Mouse (Mus musculus) neural tube, embryonic 15.5 days (tissue): ENCODE results near the gene Rora. TPM values are rescaled to one million over a fixed set of nuclear protein-coding genes. Genes with fewer than 3 reads are reported as not detected.

Experiments used
- ATAC-seq: fragments of 200-750 bp; cut with Nextera tagmentation; 2 replicates; pipeline ENCODE4 v1.8.0; 2017; ENCODE audit warnings: mild to moderate bottlenecking, moderate TSS enrichment, moderate library complexity; ENCODE audit not compliant: low FRiP score
- H3K27ac ChIP-seq: fragments of 300-500 bp; sonication (generic); replicated peaks from 2 replicates; pipeline ENCODE4 v1.5.1; 2015; ENCODE audit warnings: mild to moderate bottlenecking, inconsistent platforms
- H3K27me3 ChIP-seq: fragments of 300-500 bp; sonication (generic); replicated peaks from 2 replicates; pipeline ENCODE4 v1.6.1; 2015; ENCODE audit warnings: inconsistent platforms
- H3K36me3 ChIP-seq: fragments of 300-500 bp; sonication (generic); 2 replicates; pipeline ENCODE4 v1.6.1; 2015; ENCODE audit warnings: inconsistent platforms
- H3K4me1 ChIP-seq: fragments of 300-500 bp; sonication (generic); 2 replicates; pipeline ENCODE4 v1.6.1; 2015; ENCODE audit warnings: inconsistent platforms
- H3K4me2 ChIP-seq: fragments of 300-500 bp; sonication (generic); 2 replicates; pipeline ENCODE4 v1.6.1; 2015; ENCODE audit warnings: inconsistent platforms, mild to moderate bottlenecking, moderate library complexity
- H3K4me3 ChIP-seq: fragments of 300-500 bp; sonication (generic); replicated peaks from 2 replicates; pipeline ENCODE4 v1.5.1; 2015; ENCODE audit warnings: mild to moderate bottlenecking, inconsistent platforms
- H3K9ac ChIP-seq: fragments of 300-500 bp; sonication (generic); replicated peaks from 2 replicates; pipeline ENCODE4 v1.6.1; 2015; ENCODE audit warnings: mild to moderate bottlenecking, inconsistent platforms
- H3K9me3 ChIP-seq: fragments of 300-500 bp; sonication (generic); replicated peaks from 2 replicates; pipeline ENCODE4 v1.6.1; 2016; ENCODE audit warnings: inconsistent platforms
- WGBS: fragments of 180-500 bp; shearing (Covaris S2); methylation state at CpG from one replicate; pipeline ENCODE4 v1.1.7; 2015; ENCODE audit warnings: mixed read lengths; 5-methylcytosine and 5-hydroxymethylcytosine counted together
- polyA plus RNA-seq: library from polyadenylated mRNA; unstranded; fragments of >200 nt; fragmentation: Nextera tagmentation; extraction: Ambion mirVana; gene quantifications from 2 replicates; pipeline ENCODE4 v1.2.1, GENCODE M21; 2015

Rora gene
- polyA plus RNA-seq, 1 experiment from 2014 or later, result 17.3 TPM

GRCm38 (mm10) chr9:69259382-69259781, 605.8 kb downstream of the Rora start:
- Histone ChIP-seq H3K27me3 (0 out of 2 replicates have a peak, but pooled peaks cover 2% of the 10 kb centered on the region), H3K9me3 (no peaks in the 10 kb centered on the region), H3K4me1 (peaks cover 6% of the 10 kb centered on the region; the same call in 1 of the 2 replicates), H3K4me2 (peak overlapping the region; percentile 3; the same call in 1 of the 2 replicates), H3K4me3 (no peak overlapping the region), H3K9ac (no peak overlapping the region), H3K36me3 (no peaks in the 10 kb centered on the region), H3K27ac (no peak overlapping the region)
- 15% methylated on average over 9 of the region's 9 CpGs for WGBS
- no peak for ATAC-seq

DNA sequence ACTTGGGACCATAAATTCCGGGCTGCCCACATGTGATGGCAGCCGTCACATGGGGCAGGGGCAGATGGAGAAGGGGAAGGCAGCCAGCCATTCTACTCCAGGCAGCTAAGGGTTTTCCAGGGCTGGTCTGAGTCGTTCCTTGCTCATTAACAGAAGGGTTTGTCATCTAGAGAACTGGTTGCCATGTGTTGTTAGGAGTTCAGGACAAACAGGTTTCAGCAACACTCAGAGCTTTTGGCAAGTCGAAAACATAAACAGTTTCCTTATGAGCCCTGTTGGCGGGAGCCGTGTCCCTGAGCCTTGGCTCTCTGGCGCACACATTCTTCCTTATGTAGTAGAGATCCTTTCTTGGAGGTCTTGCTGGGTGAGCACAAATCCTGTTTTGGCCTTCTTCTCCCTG, 611.6 kb downstream of the Rora start:
- H3K9ac ChIP-seq, result no peak overlapping the region
- H3K4me1 ChIP-seq, result no peaks in the 10 kb centered on the region
- no peak overlapping the region for H3K4me2 ChIP-seq
- H3K27me3 ChIP-seq, result no peaks in the 10 kb centered on the region
- H3K36me3 ChIP-seq, result no peaks in the 10 kb centered on the region
- H3K27ac ChIP-seq, result no peak overlapping the region
- H3K9me3 ChIP-seq, result no peaks in the 10 kb centered on the region
- no peak for ATAC-seq
- no peak overlapping the region for H3K4me3 ChIP-seq
- WGBS, result 77% methylated on average over 7 of the region's 7 CpGs

- no peak overlapping the region for H3K27ac ChIP-seq
- H3K4me2 ChIP-seq, result no peak overlapping the region
- no peak overlapping the region for H3K9ac ChIP-seq
- peaks cover 6% of the 10 kb centered on the region; the same call in 1 of the 2 replicates for H3K4me1 ChIP-seq
- H3K9me3 ChIP-seq, result no peaks in the 10 kb centered on the region
- no peaks in the 10 kb centered on the region for H3K36me3 ChIP-seq
- no peak overlapping the region for H3K4me3 ChIP-seq
- ATAC-seq, result no peak
- no peaks in the 10 kb centered on the region for H3K27me3 ChIP-seq
- 62% methylated on average over 8 of the region's 8 CpGs for WGBS
Observed at GRCm38 (mm10) chr9:69270374-69270773, 616.8 kb downstream of the Rora start.

DNA sequence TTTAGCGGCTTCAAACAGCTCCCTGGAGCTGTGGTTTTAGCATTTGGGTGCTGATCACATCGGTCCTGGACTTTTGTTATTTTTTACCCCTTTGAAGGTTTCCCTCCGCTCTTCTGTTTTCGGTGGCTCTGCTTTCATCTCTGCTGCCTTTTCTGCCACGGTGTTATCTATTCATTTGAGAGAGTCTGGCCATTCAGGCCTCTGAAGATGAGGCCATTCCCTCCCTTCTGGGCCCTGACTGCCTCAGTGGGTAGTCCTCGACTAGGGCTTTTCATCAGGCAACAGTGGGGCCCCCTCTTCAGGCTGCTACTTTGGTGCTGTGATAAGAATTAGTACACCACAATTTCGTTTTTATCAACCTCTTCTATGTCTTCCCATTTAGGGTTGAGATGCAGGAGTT, 617.3 kb downstream of the Rora start:
- Histone ChIP-seq H3K4me1 (peaks cover 6% of the 10 kb centered on the region; the same call in 1 of the 2 replicates), H3K36me3 (no peaks in the 10 kb centered on the region), H3K27me3 (no peaks in the 10 kb centered on the region), H3K9ac (no peak overlapping the region), H3K9me3 (no peaks in the 10 kb centered on the region), H3K4me2 (no peak overlapping the region), H3K4me3 (no peak overlapping the region), H3K27ac (no peak overlapping the region)
- ATAC-seq, result no peak
- 21% methylated on average over 7 of the region's 7 CpGs for WGBS

DNA sequence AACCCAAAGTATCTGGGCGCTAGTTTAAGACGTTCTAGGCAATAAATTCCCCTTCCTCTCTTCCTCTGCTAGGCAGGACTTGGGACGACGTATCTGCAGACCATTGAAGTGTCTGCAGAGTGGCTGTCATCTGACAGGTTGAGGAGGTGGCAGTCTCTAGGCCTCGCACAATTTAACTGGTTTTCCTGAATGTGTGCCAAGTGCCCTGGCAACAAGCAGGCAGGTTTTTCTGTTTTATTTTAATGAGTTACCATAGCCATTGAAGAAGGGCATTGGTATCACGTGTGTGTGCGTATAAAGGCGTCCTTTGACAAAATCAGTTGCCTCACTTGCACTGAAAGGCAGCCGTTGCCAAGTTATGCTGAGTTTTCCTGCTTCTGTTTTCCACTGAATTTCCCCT, 619.3 kb downstream of the Rora start:
- Histone ChIP-seq H3K4me3 (no peak overlapping the region), H3K27ac (no peak overlapping the region), H3K36me3 (no peaks in the 10 kb centered on the region), H3K4me2 (no peak overlapping the region), H3K4me1 (peaks cover 12% of the 10 kb centered on the region), H3K27me3 (no peaks in the 10 kb centered on the region), H3K9ac (no peak overlapping the region), H3K9me3 (no peaks in the 10 kb centered on the region)
- 21% methylated on average over 9 of the region's 9 CpGs for WGBS
- ATAC-seq, result no peak

- no peaks in the 10 kb centered on the region for H3K36me3 ChIP-seq
- no peaks in the 10 kb centered on the region for H3K9me3 ChIP-seq
- 64% methylated on average over 10 of the region's 10 CpGs for WGBS
- no peak overlapping the region for H3K4me2 ChIP-seq
- H3K27ac ChIP-seq, result no peak overlapping the region
- H3K27me3 ChIP-seq, result no peaks in the 10 kb centered on the region
- ATAC-seq, result no peak
- peaks cover 12% of the 10 kb centered on the region for H3K4me1 ChIP-seq
- no peak overlapping the region for H3K4me3 ChIP-seq
- H3K9ac ChIP-seq, result no peak overlapping the region
Observed at GRCm38 (mm10) chr9:69274766-69275485, 621.3 kb downstream of the Rora start.

GRCm38 (mm10) chr9:69277256-69277655, 623.7 kb downstream of the Rora start:
- no peak for ATAC-seq
- Histone ChIP-seq H3K4me1 (peaks cover 12% of the 10 kb centered on the region), H3K27me3 (no peaks in the 10 kb centered on the region), H3K4me2 (no peak overlapping the region), H3K27ac (no peak overlapping the region), H3K4me3 (no peak overlapping the region), H3K9ac (no peak overlapping the region), H3K36me3 (no peaks in the 10 kb centered on the region), H3K9me3 (no peaks in the 10 kb centered on the region)
- WGBS, result 44% methylated on average over 10 of the region's 10 CpGs

- 0 out of 2 replicates have a peak, but pooled peaks cover 3% of the 10 kb centered on the region for H3K27me3 ChIP-seq
- 91% methylated on average over 3 of the region's 3 CpGs for WGBS
- peaks cover 6% of the 10 kb centered on the region for H3K4me1 ChIP-seq
- H3K4me2 ChIP-seq, result no peak overlapping the region
- no peak overlapping the region for H3K4me3 ChIP-seq
- H3K9me3 ChIP-seq, result no peaks in the 10 kb centered on the region
- ATAC-seq, result no peak
- no peak overlapping the region for H3K9ac ChIP-seq
- H3K27ac ChIP-seq, result no peak overlapping the region
- H3K36me3 ChIP-seq, result no peaks in the 10 kb centered on the region
Observed at GRCm38 (mm10) chr9:69285011-69285410, 631.4 kb downstream of the Rora start.

GRCm38 (mm10) chr9:69288113-69288512, 634.5 kb downstream of the Rora start:
- WGBS, result 93% methylated on average over 1 of the region's 1 CpGs
- Histone ChIP-seq H3K27ac (no peak overlapping the region), H3K9me3 (no peaks in the 10 kb centered on the region), H3K4me3 (no peak overlapping the region), H3K36me3 (no peaks in the 10 kb centered on the region), H3K27me3 (peaks cover 15% of the 10 kb centered on the region), H3K4me2 (no peak overlapping the region), H3K4me1 (peaks cover 24% of the 10 kb centered on the region), H3K9ac (no peak overlapping the region)
- no peak for ATAC-seq

GRCm38 (mm10) chr9:69288586-69288985, 635.0 kb downstream of the Rora start:
- Histone ChIP-seq H3K36me3 (no peaks in the 10 kb centered on the region), H3K4me3 (no peak overlapping the region), H3K9me3 (no peaks in the 10 kb centered on the region), H3K4me1 (peaks cover 24% of the 10 kb centered on the region), H3K9ac (no peak overlapping the region), H3K27me3 (peaks cover 20% of the 10 kb centered on the region), H3K4me2 (peak overlapping the region; percentile 98; the same call in 1 of the 2 replicates), H3K27ac (no peak overlapping the region)
- 52% methylated on average over 5 of the region's 5 CpGs for WGBS
- ATAC-seq, result no peak

DNA sequence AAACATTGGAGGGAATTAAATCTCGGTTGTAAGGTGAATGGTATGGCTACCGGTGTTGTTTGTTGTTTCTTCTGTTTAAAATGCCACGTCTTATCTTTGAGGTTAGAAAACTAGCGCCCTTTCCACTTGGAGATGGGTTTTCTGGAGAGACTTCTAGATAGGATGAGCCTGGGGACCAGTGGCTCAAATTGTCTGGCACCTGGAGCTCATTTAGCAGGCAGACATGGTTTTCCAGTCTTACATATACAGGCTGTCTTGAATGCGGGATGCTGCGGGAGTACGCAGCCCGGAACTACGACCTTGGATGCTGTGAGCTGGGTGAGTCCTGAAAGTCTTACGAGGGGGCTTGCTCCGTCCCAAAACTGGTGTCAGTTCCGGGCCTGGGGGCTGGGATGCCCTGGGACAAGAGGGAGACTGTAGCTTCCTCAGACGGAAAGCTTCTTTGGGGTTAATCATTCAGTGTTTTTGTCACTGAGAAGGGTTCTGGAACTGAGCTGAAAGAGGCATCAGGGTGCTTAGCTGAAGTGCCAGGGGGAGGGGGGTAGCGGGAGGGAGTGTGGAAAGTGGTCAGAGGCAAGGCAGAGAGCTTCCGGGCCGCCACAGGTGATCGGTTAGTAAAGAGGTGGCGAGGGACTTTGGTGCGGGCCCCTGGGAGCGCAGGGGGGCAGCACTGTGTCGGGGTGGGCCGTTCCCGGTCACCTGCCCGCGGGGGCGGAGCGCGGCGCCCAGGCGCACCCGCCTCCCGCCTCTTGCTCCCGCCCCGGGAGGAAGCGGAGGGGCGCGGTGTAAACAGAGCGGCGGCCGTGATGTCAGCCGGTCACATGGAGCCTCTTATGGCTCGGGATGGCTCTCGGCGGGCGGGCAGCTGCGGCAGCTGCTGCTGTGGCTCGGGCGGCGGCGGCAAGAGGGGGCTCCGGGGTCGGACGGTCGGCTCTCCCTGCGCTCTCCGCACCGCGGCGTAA, 635.8 kb downstream of the Rora start:
- peak overlapping the region; percentile 68 for H3K4me3 ChIP-seq
- peak; percentile 93 for ATAC-seq
- H3K4me2 ChIP-seq, result peak overlapping the region; percentile 98
- no peaks in the 10 kb centered on the region for H3K36me3 ChIP-seq
- H3K9ac ChIP-seq, result peak overlapping the region; percentile 64
- H3K27me3 ChIP-seq, result peaks cover 25% of the 10 kb centered on the region
- peak overlapping the region; percentile 74 for H3K27ac ChIP-seq
- no peaks in the 10 kb centered on the region for H3K9me3 ChIP-seq
- WGBS, result under 1% methylated on average over 58 of the region's 59 CpGs
- H3K4me1 ChIP-seq, result peaks cover 24% of the 10 kb centered on the region
